Mouse (Mus musculus) layer of hippocampus, adult 9-10 months (tissue): ENCODE results near the gene Kif14.

Source experiments
- DNase-seq: peaks from one replicate; pipeline ENCODE4 v3.0.0; 2022; ENCODE audit warnings: low spot score

Gene Kif14

DNA sequence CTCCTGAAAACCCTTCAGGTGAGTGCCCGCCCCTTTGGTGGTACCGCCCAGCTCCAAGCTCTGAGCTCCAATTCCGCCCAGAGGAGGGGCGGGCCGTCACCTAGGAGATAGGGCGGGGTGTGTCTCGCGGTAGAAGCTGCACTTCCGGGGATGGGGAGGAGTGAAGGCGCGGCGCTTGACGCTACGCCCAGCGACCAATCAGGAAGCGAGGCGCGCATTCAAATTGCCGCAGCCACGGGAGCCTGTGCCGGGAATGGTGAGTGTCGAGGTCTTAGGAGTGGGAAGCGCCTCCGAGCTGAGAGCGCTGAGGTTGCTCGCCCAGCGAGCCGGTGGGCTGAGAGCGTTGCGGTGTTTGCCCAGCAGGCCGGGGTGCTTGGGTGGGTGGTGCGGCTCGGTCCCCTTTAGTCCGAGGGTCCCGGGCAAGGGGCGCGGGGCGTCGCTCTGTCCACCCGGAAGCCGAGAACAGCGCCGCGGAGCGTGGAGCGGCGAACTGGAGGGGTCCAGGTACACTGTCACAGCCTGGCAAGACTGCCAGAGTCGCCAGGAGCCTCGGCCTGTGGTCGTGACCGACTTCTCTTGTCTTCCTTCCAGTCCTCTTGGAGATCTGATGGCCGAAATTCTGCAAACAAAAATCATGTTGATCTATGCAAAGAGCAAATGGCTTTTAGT is at the start of gene Kif14:
TSS of gene Kif14 (plus strand) at position 201 of the 669 bp plus-strand sequence.
- DNase-seq: peak; percentile 63

GRCm38 (mm10) chr1:136418393-136418792 is 47.8 kb upstream of the Kif14 start:
- no peak for DNase-seq

- no peak for DNase-seq
Observed at GRCm38 (mm10) chr1:136427166-136427969, 38.8 kb upstream of the Kif14 start.

DNA sequence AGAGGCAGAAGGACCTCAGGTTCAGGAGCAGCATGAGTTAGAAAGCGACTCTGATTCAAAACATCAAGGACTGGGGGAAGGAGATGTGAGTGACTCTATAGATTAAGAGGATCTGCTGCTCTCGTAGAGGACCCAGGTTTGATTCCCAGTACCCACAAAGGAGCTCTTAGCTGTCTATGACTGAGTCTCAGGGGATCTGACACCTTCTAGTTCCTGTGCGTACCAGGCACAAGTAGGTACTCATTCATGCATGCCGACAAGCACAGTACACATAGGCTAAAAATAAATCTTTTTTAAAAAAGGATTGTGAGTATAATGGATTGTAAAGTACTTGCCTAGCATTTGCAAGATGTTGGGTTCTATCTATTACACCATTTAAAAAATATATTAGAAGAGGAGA is 37.2 kb upstream of the Kif14 start:
- no peak for DNase-seq

- no peak for DNase-seq
Observed at GRCm38 (mm10) chr1:136430126-136430818, 35.9 kb upstream of the Kif14 start.

DNA sequence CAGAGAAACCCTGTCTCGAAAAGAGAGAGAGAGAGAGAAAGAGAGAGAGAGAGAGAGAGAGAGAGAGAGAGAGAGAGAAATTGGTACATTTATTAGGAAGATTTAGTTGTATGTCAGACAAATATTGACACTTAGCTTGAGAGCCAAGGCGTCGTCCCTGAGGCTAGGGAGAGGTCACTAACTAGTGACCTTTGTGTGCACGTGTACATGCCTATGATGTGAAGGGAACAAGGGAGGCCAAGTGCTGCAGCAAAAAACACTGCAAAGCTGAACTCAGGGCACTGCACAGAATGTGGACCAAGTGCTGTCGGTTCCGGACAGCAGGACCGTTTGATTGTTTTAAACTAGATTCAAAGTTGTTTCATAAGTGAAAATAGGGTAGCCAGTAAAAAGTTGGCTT is 25.4 kb upstream of the Kif14 start:
- DNase-seq: no peak

DNA sequence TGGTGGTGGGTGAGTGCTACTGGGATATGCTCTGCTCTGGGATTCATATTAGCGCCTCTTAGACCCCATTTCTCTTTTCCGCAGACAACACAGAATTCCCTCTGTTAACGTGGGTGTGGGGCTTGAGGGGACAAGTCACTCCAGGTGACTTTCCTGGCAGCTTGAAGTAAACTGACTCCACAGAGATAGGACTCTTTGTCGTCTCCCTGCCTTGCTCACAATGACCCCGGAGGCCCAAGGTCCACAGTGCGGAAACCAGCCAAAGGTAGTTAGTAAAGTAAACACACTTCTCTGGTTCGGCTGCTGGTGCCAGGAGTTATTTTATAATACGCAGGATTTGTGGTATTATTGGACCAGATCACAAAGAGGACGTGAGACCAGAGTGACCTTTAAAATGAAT is 23.3 kb upstream of the Kif14 start:
- no peak for DNase-seq

GRCm38 (mm10) chr1:136444555-136445255 is 21.4 kb upstream of the Kif14 start:
- no peak for DNase-seq

DNA sequence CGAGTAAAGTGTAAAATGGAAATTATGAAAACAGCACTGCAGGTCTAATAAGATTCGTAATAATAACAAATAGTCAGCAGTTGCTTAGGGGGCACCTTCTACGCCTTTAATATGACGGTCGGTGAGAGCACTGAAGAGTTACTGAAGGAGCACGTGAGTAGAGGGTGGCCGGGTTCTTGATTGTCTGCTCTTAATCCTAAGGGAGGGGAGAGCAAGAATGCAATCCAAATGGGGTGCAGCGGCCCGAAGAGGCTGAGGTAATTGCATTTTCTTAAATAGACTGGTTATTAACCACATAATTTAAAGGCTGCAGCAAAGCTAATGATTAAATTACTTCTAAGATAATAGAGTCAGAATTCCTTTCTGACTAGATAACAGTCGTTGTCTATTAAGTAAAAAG is 19.2 kb upstream of the Kif14 start:
- no peak for DNase-seq

DNA sequence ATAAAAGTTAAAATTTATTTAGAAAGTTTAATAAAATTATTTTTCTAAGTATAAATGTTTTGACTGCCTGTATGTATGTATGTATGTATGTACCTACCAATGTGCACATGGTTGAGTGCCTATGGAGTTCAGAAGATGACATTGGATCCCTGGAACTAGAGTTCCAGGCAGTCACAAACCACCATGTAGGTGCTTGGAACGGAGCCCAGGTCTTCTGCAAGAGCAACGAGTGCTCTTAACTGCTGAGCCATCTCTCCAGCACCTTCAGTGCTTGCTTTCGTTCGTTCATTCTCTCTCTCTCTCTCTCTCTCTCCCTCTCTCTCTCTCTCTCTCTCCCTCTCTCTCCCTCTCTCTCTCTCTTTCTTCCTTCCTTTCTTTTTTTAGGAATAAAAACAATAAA is 18.8 kb upstream of the Kif14 start:
- no peak for DNase-seq

- no peak for DNase-seq
Observed at GRCm38 (mm10) chr1:136449541-136449940, 16.6 kb upstream of the Kif14 start.

DNA sequence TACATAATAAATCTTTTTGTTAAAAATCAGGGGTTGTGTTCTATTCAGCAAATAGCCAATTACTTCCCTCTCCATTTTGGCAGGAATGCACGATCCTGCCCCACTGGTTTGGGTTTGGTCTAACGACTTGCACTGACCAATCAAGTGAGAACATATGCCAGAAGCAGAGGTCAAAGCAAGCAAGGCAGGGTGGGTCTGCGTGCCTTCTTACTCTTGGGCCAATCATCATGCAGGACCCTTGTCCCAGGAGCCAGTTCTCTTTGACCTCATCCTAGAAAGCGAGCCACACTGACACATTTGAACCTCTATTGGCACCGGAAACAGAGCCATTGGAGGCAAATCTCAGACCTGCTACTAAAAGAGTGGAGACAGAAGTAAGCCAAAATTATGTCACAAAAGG is 15.9 kb upstream of the Kif14 start:
- no peak for DNase-seq

DNA sequence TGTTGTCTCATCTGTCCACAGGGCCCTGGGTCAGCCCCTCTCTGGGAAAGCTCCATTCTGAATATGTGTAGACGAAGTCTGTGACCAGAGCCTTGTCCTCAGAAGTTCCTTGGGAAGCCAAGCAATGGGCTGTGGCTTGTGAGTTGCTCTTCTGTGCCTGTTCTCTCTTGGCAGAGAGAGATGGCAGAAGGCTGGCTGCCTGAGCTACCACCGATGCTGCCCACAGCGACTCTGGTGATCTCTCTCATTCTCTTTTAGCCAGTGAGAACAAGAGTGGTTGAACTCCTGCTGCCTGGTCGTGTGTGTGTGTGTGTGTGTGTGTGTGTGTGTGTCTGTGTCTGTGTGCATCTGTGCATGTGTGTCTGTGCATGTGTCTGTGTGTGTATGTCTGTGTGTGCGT is 13.7 kb upstream of the Kif14 start:
- no peak for DNase-seq

- DNase-seq: no peak
Observed at GRCm38 (mm10) chr1:136455756-136456585, 10.2 kb upstream of the Kif14 start.

DNA sequence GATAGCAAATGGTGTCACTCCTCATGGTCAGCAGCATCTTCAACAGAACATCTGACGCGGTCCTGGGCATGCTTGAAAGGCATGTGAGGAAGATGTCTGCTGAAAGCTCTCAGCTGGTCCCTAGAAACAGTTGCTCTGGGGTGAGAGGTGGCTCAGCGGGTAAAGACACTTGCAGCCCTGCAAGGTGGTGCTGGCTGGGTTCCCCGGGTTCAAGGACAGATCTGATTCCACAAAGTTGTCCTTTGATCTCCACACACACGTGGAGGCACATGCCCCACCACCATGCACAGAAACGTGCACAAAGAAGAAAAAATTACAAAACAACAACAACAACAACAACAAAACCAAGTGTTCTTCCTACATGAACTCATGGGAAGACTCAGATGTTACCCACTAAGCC is 9.4 kb upstream of the Kif14 start:
- DNase-seq: no peak

- no peak for DNase-seq
Observed at GRCm38 (mm10) chr1:136457403-136457802, 8.7 kb upstream of the Kif14 start.

GRCm38 (mm10) chr1:136458691-136459245 is 7.4 kb upstream of the Kif14 start:
- no peak for DNase-seq

DNA sequence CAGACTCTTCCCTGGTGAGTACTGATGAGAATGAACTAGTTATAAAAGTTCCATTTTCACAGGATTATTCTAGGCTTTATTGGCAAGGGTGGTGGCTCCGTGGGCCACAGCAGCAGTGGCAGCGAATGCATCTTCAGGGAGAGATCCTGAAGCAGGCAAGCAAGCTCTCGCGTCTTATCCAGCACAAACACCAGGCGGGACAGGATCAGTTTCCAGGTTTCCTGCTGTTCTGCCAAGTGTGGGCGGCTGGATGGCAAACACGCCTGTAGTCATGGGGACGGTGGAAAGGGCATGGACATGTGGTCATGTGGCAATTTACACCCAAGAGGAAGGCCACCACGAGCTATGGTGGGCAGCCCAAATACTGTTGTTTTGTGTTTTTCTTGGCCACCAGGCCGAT is 3.7 kb upstream of the Kif14 start:
- DNase-seq: no peak

GRCm38 (mm10) chr1:136465168-136465567 is 975 bp upstream of the Kif14 start:
- DNase-seq: no peak

- DNase-seq: no peak
Observed at GRCm38 (mm10) chr1:136469408-136469807, 3.3 kb downstream of the Kif14 start.

GRCm38 (mm10) chr1:136470471-136470870 is 4.3 kb downstream of the Kif14 start:
- no peak for DNase-seq
